Mouse (Mus musculus): ENCODE results near the gene Slc39a7.

Gene Slc39a7

GRCm38 (mm10) chr17:34031465-34032173 lies at the start of gene Slc39a7, which contains the start of gene Rxrb:
Gene Slc39a7 (minus strand): TSS chr17:34031682.
Gene Rxrb (plus strand): TSS chr17:34031812.
- DNase-seq (ENCODE audit: extremely low read depth, insufficient read length, low spot score), result peak; percentile 100

GRCm38 (mm10) chr17:34079621-34080020 lies 48.1 kb upstream of the Slc39a7 start:
- no peak for DNase-seq (ENCODE audit: extremely low read depth, insufficient read length, low spot score)

- DNase-seq (ENCODE audit: extremely low read depth, insufficient read length, low spot score), result no peak
These were observed 47.5 kb upstream of the Slc39a7 start for GRCm38 (mm10) chr17:34079002-34079401.

- no peak for DNase-seq (ENCODE audit: extremely low read depth, insufficient read length, low spot score)
These were observed 46.7 kb upstream of the Slc39a7 start for GRCm38 (mm10) chr17:34078148-34078547.

GRCm38 (mm10) chr17:34077549-34077948 lies 46.1 kb upstream of the Slc39a7 start:
- peak; percentile 39 for DNase-seq (ENCODE audit: extremely low read depth, insufficient read length, low spot score)

GRCm38 (mm10) chr17:34075271-34075670 lies 43.8 kb upstream of the Slc39a7 start:
- DNase-seq (ENCODE audit: extremely low read depth, insufficient read length, low spot score), result no peak

GRCm38 (mm10) chr17:34072091-34072490 lies 40.6 kb upstream of the Slc39a7 start:
- DNase-seq (ENCODE audit: extremely low read depth, insufficient read length, low spot score), result no peak

GRCm38 (mm10) chr17:34068864-34069263 lies 37.4 kb upstream of the Slc39a7 start:
- peak; percentile 37 for DNase-seq (ENCODE audit: extremely low read depth, insufficient read length, low spot score)

- no peak for DNase-seq (ENCODE audit: extremely low read depth, insufficient read length, low spot score)
These were observed 25.7 kb upstream of the Slc39a7 start for GRCm38 (mm10) chr17:34057224-34057623.

- DNase-seq (ENCODE audit: extremely low read depth, insufficient read length, low spot score), result no peak
These were observed 16.0 kb upstream of the Slc39a7 start for GRCm38 (mm10) chr17:34047404-34048050.

GRCm38 (mm10) chr17:34045941-34046340 lies 14.5 kb upstream of the Slc39a7 start:
- DNase-seq (ENCODE audit: extremely low read depth, insufficient read length, low spot score), result no peak

- peak; percentile 74 for DNase-seq (ENCODE audit: extremely low read depth, insufficient read length, low spot score)
These were observed 8.3 kb upstream of the Slc39a7 start for GRCm38 (mm10) chr17:34039562-34040450.

- DNase-seq (ENCODE audit: extremely low read depth, insufficient read length, low spot score), result no peak
These were observed 7.5 kb upstream of the Slc39a7 start, which contains the start of gene Col11a2 for GRCm38 (mm10) chr17:34038878-34039561. Gene Col11a2 (plus strand): TSS chr17:34039437.

GRCm38 (mm10) chr17:34038440-34038839 lies 7.0 kb upstream of the Slc39a7 start:
- DNase-seq (ENCODE audit: extremely low read depth, insufficient read length, low spot score), result no peak

- peak; percentile 3 for DNase-seq (ENCODE audit: extremely low read depth, insufficient read length, low spot score)
These were observed 5.8 kb upstream of the Slc39a7 start for GRCm38 (mm10) chr17:34037241-34037640.

- no peak for DNase-seq (ENCODE audit: extremely low read depth, insufficient read length, low spot score)
These were observed 5.2 kb upstream of the Slc39a7 start for GRCm38 (mm10) chr17:34036647-34037046.

- peak; percentile 2 for DNase-seq (ENCODE audit: extremely low read depth, insufficient read length, low spot score)
These were observed 4.0 kb upstream of the Slc39a7 start for GRCm38 (mm10) chr17:34035517-34035916.

GRCm38 (mm10) chr17:34034064-34034463 lies 2.6 kb upstream of the Slc39a7 start:
- peak; percentile 53 for DNase-seq (ENCODE audit: extremely low read depth, insufficient read length, low spot score)

- no peak for DNase-seq (ENCODE audit: extremely low read depth, insufficient read length, low spot score)
These were observed 2.0 kb upstream of the Slc39a7 start for GRCm38 (mm10) chr17:34033441-34033840.

- no peak for DNase-seq (ENCODE audit: extremely low read depth, insufficient read length, low spot score)
These were observed 1.3 kb upstream of the Slc39a7 start for GRCm38 (mm10) chr17:34032806-34033205.
